Mouse (Mus musculus): Measurements from ENCODE around the gene Dhcr24. TPM values are rescaled to one million over a fixed set of nuclear protein-coding genes. Genes with fewer than 3 reads are reported as not detected.

Dhcr24 gene
- polyA plus RNA-seq, 1 experiment from 2014 or later, result 11.0 TPM

DNA sequence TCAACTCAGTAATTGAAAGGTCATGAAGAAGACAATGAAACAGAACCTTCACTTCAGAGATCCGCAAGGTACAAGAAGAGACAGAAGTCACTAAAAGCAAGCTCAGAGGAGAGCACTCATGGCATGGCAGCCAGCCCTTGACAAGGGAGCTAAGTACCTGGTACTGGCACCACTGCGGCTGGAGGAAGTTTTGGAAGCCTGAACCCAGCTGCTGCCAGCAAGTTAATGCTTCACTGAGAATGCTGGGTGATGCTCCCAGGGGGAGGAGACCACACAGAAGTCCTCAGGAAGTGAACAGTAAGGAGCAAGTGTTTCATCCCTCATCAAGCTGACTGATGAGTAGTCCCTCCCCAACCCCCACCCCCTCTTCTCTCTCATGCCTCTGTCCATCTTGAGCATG lies 18.6 kb upstream of the Dhcr24 start:
- no peak overlapping the region for H3K4me3 ChIP-seq
- WGBS, result 94% methylated on average over 2 of the region's 2 CpGs
- no peaks in the 10 kb centered on the region for H3K27me3 ChIP-seq (ENCODE audit: low read depth, poor library complexity, severe bottlenecking)
- no peaks in the 10 kb centered on the region for H3K9me3 ChIP-seq (replicated peaks)
- H3K36me3 ChIP-seq, result no peaks in the 10 kb centered on the region
- DNase-seq (ENCODE audit: low spot score), result no peak
- H3K4me1 ChIP-seq, result peaks cover 4% of the 10 kb centered on the region; the same call in 1 of the 2 replicates
- no peak overlapping the region for H3K27ac ChIP-seq (replicated peaks)

DNA sequence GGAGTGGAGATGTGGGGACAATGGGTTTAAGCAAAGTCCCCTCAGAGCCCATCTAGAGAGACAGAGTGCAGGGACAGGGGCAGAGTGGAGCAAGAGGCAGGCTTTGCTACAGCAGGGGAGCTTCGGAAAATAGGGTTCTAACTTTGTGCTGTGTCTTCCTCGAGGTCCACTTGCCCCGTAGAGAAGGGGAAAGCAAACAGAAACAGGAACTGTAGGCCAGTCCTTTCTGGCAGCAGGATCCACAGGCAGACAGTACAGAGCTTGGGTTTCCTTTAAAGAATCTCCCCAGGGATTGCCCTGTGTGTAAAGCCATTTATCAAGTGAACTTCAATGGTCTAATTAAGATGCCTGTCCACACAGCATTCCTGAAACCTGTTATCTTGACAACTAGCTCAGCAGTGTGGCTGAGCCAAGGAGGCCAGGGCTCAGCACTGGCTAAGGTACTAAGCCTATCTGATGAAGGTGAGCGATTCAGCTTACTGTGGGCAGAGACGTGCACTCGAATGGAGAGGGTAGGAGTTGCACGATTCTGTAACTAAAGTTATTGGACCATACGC lies 14.9 kb upstream of the Dhcr24 start:
- Histone ChIP-seq H3K27ac (replicated peaks) (no peak overlapping the region), H3K9me3 (replicated peaks) (no peaks in the 10 kb centered on the region), H3K4me3 (no peak overlapping the region), H3K27me3 (ENCODE audit: low read depth, poor library complexity, severe bottlenecking) (no peaks in the 10 kb centered on the region), H3K4me1 (peaks cover 4% of the 10 kb centered on the region; the same call in 1 of the 2 replicates), H3K36me3 (no peaks in the 10 kb centered on the region)
- WGBS, result 79% methylated on average over 8 of the region's 8 CpGs
- DNase-seq (ENCODE audit: low spot score), result no peak

DNA sequence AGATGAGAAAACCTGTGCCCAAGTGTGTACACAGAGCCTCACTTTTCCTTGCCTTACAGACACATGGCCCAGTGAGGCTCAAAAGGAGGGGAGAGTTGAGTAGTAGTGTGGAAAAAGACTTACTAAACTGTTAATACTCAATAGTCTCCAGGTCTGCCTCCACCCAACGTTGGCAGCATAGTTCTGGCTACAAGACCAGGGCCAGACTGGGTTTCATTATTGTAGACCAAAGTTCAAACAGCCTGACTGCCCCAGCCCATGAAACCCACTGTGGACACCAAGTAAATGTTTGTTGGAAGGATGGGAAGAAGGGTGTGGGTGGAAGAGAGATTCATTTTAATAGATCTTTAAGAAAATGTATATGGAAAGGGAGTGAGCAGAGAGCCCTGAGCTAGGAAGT lies 13.9 kb upstream of the Dhcr24 start:
- no peak for DNase-seq (ENCODE audit: low spot score)
- H3K27ac ChIP-seq (replicated peaks), result no peak overlapping the region
- H3K36me3 ChIP-seq, result no peaks in the 10 kb centered on the region
- no peaks in the 10 kb centered on the region for H3K27me3 ChIP-seq (ENCODE audit: low read depth, poor library complexity, severe bottlenecking)
- H3K4me3 ChIP-seq, result no peak overlapping the region
- WGBS, result 76% methylated on average over 1 of the region's 1 CpGs
- H3K4me1 ChIP-seq, result peaks cover 4% of the 10 kb centered on the region; the same call in 1 of the 2 replicates
- H3K9me3 ChIP-seq (replicated peaks), result no peaks in the 10 kb centered on the region

DNA sequence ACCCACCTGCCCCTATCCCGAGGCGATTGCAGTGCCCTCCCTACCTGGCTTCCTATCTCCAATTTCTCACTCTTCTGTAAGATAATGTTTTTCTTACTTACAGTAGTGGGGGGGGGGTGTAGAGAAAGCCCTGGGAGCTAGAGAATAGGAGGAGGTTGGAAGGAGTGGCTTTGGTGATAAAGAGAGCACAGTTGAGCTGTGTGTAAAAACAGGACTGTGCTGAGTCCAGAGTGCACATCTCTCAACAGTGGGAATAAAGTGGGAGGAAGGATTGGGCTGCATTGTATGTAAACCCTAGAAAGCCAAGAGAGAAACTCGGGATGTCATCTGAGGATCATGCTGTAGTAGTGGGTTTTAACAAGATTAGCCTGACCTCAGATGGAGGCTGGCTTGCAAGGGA lies 12.7 kb upstream of the Dhcr24 start:
- Histone ChIP-seq H3K4me3 (no peak overlapping the region), H3K27ac (replicated peaks) (no peak overlapping the region), H3K36me3 (no peaks in the 10 kb centered on the region), H3K27me3 (ENCODE audit: low read depth, poor library complexity, severe bottlenecking) (no peaks in the 10 kb centered on the region), H3K4me1 (peaks cover 4% of the 10 kb centered on the region; the same call in 1 of the 2 replicates), H3K9me3 (replicated peaks) (no peaks in the 10 kb centered on the region)
- DNase-seq (ENCODE audit: low spot score), result no peak
- WGBS, result 92% methylated on average over 3 of the region's 3 CpGs

DNA sequence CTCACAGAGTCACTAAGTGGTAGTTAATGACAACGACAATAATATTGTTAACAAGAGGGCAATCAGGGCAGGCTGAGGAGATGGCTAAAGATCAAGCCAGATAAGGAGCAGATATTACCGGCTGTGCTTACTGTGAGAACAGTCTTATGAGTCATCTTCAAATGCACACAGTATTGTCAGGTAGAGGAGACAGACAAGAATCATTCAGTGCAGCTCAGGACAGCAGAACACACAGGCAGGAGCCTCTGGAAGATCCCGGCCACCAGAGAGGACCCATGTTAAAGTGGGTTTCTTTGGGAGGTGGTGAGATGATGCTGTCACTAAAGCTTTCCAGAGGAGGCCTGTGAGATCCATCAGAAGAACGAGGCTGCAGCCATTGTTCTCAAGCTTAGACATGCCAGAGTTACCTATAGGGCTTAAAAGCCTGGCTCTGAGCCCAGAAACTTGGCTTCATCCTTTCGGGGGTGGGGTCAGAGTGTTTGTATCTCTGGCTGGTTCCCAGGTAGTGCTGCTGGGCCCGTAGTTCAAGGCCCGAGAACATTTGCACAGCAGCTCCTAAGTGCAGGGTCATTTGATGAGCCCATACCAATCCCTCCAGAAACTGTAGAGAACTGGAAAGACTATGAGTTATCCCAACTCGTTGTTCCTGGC lies 10.2 kb upstream of the Dhcr24 start:
- H3K36me3 ChIP-seq, result no peaks in the 10 kb centered on the region
- H3K4me1 ChIP-seq, result peaks cover 4% of the 10 kb centered on the region; the same call in 1 of the 2 replicates
- no peaks in the 10 kb centered on the region for H3K9me3 ChIP-seq (replicated peaks)
- DNase-seq (ENCODE audit: low spot score), result no peak
- H3K4me3 ChIP-seq, result no peak overlapping the region
- WGBS, result 85% methylated on average over 8 of the region's 8 CpGs
- no peaks in the 10 kb centered on the region for H3K27me3 ChIP-seq (ENCODE audit: low read depth, poor library complexity, severe bottlenecking)
- H3K27ac ChIP-seq (replicated peaks), result no peak overlapping the region

DNA sequence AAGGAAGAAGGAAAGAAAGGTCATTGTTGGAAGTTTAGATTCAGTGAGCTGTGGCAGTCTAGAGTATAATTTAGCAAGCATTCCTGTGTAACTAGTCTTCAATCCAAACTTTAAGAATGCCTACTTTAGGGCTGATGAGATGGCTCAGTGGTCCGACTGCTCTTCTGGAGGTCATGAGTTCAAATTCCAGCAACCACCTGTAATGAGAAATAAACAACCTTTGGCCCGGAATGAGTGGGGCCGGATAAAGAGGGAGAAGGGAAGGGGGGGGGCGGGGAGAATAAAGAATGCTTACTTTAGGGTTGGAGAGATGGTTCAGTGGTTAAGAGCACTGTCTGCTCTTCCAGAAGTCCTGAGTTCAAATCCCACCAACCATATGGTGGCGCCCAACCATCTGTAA lies 3.6 kb upstream of the Dhcr24 start:
- peaks cover 21% of the 10 kb centered on the region for H3K27me3 ChIP-seq (ENCODE audit: low read depth, poor library complexity, severe bottlenecking)
- H3K4me1 ChIP-seq, result peaks cover 23% of the 10 kb centered on the region
- H3K9me3 ChIP-seq (replicated peaks), result no peaks in the 10 kb centered on the region
- H3K4me3 ChIP-seq, result no peak overlapping the region
- no peaks in the 10 kb centered on the region for H3K36me3 ChIP-seq
- 80% methylated on average over 5 of the region's 5 CpGs for WGBS
- DNase-seq (ENCODE audit: low spot score), result no peak
- H3K27ac ChIP-seq (replicated peaks), result no peak overlapping the region

DNA sequence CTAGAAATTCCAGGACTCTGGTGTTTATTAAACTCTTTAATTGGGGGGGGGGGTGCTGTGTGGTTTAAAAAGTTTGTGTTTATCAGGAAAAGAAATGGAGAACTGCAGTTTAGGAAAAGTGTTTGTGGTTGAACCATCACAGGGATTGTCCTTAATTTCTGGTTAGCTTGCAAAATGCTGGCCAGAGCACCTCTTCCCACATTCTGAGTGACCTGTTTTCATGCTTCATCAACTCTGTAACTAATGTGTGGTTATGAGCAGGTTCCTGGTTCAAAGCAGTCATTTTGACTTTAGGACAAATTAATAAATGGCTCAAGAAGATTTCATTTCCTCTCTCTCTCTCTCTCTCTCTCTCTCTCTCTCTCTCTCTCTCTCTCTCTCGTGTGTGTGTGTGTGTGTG lies 2.9 kb upstream of the Dhcr24 start:
- no peak overlapping the region for H3K27ac ChIP-seq (replicated peaks)
- H3K9me3 ChIP-seq (replicated peaks), result no peaks in the 10 kb centered on the region
- no CpG with 5 or more reads among the region's 1 CpGs for WGBS

DNA sequence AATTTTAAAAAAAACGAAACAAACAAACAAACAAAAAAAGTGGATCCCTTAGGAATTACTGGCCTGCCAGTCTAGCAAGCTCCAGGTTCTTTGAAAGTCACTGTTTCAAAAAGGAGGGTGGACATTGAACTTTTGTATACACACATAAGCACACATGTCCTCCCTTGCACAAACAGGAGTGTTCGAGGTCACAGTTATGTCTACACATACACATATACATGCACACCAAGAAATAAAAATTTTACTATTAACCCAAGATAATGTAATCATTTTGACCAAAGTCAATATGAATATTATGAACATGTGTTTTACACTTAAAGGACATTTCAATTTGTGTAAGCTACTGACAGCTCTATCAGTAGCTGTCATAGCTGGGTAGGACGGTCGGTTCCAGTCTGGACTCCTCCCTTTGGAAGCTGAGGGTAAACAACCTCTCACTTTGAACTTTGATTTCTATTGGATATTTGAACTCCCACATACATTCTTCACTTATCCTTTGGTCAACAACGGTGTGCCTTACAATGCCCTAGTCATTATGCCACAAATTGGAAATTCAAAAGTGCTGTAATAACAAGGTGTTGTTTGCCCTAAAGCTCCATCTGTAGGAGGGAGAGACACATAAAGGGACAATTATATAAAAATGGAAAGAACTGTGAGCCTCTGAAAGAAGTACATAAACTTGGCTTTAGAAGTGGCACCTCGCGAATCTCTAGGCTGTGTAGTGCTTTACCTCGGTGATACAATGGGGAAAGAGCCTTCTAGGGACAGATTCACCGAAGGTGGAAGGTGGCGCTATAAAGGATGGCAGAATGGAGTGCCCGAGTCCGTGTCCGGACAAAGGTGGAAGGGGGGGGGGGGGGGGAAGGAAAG lies 1.3 kb upstream of the Dhcr24 start:
- DNase-seq (ENCODE audit: low spot score), result no peak
- 29% methylated on average over 13 of the region's 13 CpGs for WGBS
- H3K36me3 ChIP-seq, result peaks cover 16% of the 10 kb centered on the region
- H3K27me3 ChIP-seq (ENCODE audit: low read depth, poor library complexity, severe bottlenecking), result peaks cover 36% of the 10 kb centered on the region
- peak overlapping the region; percentile 98 for H3K4me3 ChIP-seq
- H3K9me3 ChIP-seq (replicated peaks), result no peaks in the 10 kb centered on the region
- H3K27ac ChIP-seq (replicated peaks), result peak overlapping the region; percentile 97
- H3K4me1 ChIP-seq, result peaks cover 46% of the 10 kb centered on the region

More for the DNA sequence above, 2.9 kb upstream of the Dhcr24 start:
- Histone ChIP-seq H3K4me1 (peaks cover 30% of the 10 kb centered on the region), H3K27me3 (ENCODE audit: low read depth, poor library complexity, severe bottlenecking) (peaks cover 21% of the 10 kb centered on the region), H3K4me3 (no peak overlapping the region), H3K36me3 (0 out of 2 replicates have a peak, but pooled peaks cover under 1% of the 10 kb centered on the region)
- no peak for DNase-seq (ENCODE audit: low spot score)

DNA sequence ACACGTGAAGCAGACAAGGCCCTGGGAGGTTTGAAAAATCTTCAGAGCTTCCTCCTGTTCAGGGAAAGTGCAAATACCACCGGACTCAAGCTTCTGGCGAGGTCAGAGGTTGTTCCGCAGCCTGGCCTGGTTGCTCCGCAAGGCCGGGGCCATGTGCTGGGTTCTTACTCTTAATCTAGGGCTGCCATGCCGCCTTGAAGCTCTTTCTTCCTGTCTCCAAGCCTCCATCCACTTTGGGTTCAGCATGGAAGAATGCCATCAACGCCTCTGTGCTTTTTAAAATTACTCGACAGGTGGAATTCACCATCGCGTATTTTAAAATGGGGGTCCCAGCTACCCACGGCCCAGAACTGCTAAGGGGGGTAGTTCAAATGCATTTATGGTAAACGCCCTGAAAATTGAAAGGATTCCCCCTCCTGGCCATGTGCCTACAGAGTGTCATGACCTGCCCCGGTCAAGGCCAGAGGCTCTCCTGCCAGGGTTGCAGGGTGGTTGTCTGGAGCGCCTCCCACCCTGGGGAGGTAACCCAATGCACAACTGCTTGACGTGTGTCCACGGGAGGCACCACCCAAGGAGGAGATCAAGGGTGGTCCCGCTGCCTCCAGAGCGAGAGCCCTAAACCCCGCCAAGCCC lies 509 bp upstream of the Dhcr24 start:
- DNase-seq (ENCODE audit: low spot score), result no peak

DNA sequence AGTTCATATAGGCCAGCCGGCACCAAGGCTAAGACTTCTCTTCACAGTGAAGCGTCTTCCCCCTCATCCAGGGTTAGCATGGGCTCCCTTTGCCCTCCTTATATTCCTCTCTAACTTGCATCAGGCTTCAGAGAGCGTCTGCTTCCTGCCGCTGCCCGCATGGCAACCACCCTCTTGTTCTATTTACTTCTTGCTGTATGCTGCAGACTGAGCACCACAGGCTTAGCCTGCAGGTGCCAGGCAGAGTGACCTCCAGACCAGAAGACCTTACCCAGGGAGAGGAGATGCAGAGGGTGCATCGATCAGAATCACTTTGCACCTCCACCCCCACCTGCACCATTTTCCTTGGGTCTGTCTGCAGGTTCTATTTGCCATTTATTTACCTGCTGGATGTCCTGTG lies 1.2 kb downstream of the Dhcr24 start:
- H3K4me1 ChIP-seq, result peaks cover 46% of the 10 kb centered on the region
- 14% methylated on average over 6 of the region's 6 CpGs for WGBS
- H3K4me3 ChIP-seq, result peak overlapping the region; percentile 98
- peaks cover 46% of the 10 kb centered on the region for H3K27me3 ChIP-seq (ENCODE audit: low read depth, poor library complexity, severe bottlenecking)
- H3K36me3 ChIP-seq, result peaks cover 40% of the 10 kb centered on the region
- no peak for DNase-seq (ENCODE audit: low spot score)
- no peaks in the 10 kb centered on the region for H3K9me3 ChIP-seq (replicated peaks)
- H3K27ac ChIP-seq (replicated peaks), result peak overlapping the region; percentile 97

More for the DNA sequence above, 509 bp upstream of the Dhcr24 start:
- H3K27ac ChIP-seq (replicated peaks), result peak overlapping the region; percentile 97
- H3K36me3 ChIP-seq, result peaks cover 24% of the 10 kb centered on the region
- H3K9me3 ChIP-seq (replicated peaks), result no peaks in the 10 kb centered on the region
- peaks cover 43% of the 10 kb centered on the region for H3K27me3 ChIP-seq (ENCODE audit: low read depth, poor library complexity, severe bottlenecking)
- WGBS, result under 1% methylated on average over 19 of the region's 20 CpGs
- H3K4me1 ChIP-seq, result peaks cover 46% of the 10 kb centered on the region
- peak overlapping the region; percentile 98 for H3K4me3 ChIP-seq

DNA sequence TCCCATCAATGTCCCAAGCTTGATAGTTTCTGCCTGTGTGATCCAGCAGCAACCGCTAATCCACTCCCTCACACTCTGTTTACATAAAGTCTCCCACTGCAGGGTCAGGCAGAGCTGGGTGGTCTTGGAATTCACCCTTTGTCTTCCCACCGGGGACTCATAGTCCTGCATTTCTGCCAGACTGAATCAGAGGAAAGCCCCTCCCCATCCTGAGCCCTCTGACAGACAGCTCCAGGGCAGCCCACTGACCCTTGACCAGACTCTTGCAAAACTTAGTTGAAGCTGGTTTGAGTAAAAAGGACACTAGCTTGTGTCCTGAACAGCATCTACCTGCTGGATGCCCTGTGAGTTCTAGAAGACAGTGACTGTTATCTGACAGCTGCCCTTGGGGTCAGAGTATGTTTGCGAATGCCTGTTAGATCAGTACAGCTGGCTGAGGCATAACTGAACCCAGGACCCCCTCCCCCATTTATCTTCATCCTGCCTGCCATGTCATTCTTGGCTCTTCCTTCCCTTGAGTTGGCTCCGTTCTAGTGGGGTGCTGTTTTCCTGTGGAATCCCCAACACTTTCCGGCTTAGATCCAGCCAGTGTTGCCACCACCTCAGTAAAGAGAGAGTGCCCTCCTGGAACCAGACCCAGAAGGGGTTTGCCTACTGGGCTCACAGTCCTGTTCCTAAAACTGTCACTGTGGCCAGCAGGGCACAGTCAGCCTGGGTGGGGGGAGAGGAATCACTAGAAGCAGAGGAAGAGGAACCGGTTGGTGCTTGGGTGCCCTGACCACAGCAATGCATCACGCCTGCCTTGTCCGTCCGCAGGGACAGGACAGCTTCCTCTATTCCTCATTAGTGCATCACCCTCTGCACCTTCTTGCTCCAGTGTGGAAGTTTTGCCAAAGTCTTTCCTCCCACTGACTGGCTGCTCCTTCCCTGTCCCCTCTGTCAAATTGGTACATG lies 2.3 kb downstream of the Dhcr24 start:
- 44% methylated on average over 9 of the region's 9 CpGs for WGBS
- H3K36me3 ChIP-seq, result peaks cover 52% of the 10 kb centered on the region
- H3K27ac ChIP-seq (replicated peaks), result peak overlapping the region; percentile 53
- H3K27me3 ChIP-seq (ENCODE audit: low read depth, poor library complexity, severe bottlenecking), result peaks cover 40% of the 10 kb centered on the region
- DNase-seq (ENCODE audit: low spot score), result peak; percentile 75
- H3K9me3 ChIP-seq (replicated peaks), result no peaks in the 10 kb centered on the region
- H3K4me1 ChIP-seq, result peaks cover 46% of the 10 kb centered on the region
- H3K4me3 ChIP-seq, result peak overlapping the region; percentile 98
